ENCODE assay signal across 10 mouse cellular contexts in the genomic region with DNA sequence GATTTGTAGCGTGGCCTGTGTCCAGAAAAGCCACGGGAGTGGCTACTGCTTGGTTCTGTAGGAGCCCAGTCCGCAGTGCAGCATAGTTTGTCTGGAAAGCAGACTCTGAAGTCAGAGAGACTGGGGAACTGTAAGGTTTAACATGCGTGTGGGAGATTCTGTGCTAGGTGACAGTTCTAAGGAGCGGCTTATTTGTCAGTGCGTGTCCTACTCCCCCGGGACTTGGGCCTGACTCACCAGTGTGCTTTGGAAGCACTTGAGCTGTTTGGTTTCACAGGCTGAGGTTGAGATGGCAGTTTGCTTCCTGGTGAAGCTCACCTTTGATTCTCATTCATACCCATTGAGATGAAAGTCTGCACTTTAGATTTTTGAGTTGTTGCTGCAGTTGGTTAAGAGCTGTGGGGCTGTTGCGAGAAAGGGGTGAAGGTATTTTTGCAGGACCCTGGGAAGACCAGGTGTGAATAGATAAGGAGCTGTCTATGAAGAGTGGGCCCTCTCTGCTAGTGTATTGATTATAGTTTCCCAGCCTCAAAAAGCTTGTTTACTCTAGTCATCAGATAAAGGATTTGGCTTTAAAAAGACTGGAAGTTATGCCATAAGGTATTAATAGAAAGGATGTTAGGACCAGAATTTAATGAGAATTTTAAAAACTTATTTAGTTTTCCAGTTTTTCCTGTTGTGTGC. TPM values are rescaled to one million over a fixed set of nuclear protein-coding genes. Genes with fewer than 3 reads are reported as not detected.
DNase-seq lines count a peak whose midpoint lies in the region; ATAC-seq and TF ChIP-seq lines count a peak whose summit lies in the region.
"Had no signal": no experiment of that assay in that cellular context is flagged by ENCODE, and none has a peak within 500 bp of the region (broad histone marks: within the 10 kb centered on the region; RNA-seq: fewer than 3 reads in every experiment).

No protein-coding gene starts in this region.

- no peak for ATAC-seq in liver, postnatal 0 days
- no peak for ATAC-seq in kidney, embryonic 15.5 days (replicated peaks; ENCODE audit: low FRiP score)
- no peak for ATAC-seq in granulocyte monocyte progenitor cell, adult 5-6 weeks (replicated peaks; ENCODE audit: poor library complexity, severe bottlenecking)
- no peak for ATAC-seq in hindbrain, embryonic 12.5 days (ENCODE audit: low FRiP score)
- ATAC-seq: forebrain, embryonic 14.5 days had no signal

- peak overlapping the region; percentile 95 for H3K4me3 ChIP-seq in cortical plate, adult 2 months (ENCODE audit: insufficient read depth, low read length)
- peak overlapping the region; percentile 98 for H3K4me3 ChIP-seq in liver, postnatal 0 days (ENCODE audit: low read depth, low read length)
- H3K4me3 ChIP-seq in kidney, embryonic 15.5 days (replicated peaks): no peak overlapping the region
- H3K4me3 ChIP-seq in hindbrain, embryonic 12.5 days: no peak overlapping the region

- peak overlapping the region; percentile 98; the same call in 1 of the 2 replicates for H3K9ac ChIP-seq in liver, postnatal 0 days (replicated peaks)
- no peak overlapping the region for H3K9ac ChIP-seq in kidney, embryonic 15.5 days
- H3K9ac ChIP-seq in hindbrain, embryonic 12.5 days: no peak overlapping the region

- peak; percentile 57 to 69 for DNase-seq in left cerebral cortex, adult 18-20 months (ENCODE audit: low spot score in 2 of 2)
- DNase-seq in left cerebral cortex, postnatal 4 days: no peak
- peak; percentile 8 for DNase-seq in adipocyte (ENCODE audit: low spot score)
- DNase-seq in liver, postnatal 0 days: no peak
- DNase-seq: adrenal gland, adult 8-10 months had no signal

- H3K4me1 ChIP-seq in cortical plate, adult 2 months (ENCODE audit: control insufficient read depth, insufficient read depth, low read length): peaks cover 4% of the 10 kb centered on the region; the same call in 1 of the 2 replicates
- H3K4me1 ChIP-seq in liver, postnatal 0 days (ENCODE audit: insufficient read depth): peaks cover 28% of the 10 kb centered on the region
- peaks cover 17% of the 10 kb centered on the region for H3K4me1 ChIP-seq in kidney, embryonic 15.5 days
- peaks cover 10% of the 10 kb centered on the region for H3K4me1 ChIP-seq in hindbrain, embryonic 12.5 days

- 69% methylated on average over 8 of the region's 8 CpGs for WGBS in liver, postnatal 0 days (ENCODE audit: insufficient replicate concordance)
- 74% methylated on average over 8 of the region's 8 CpGs for WGBS in kidney, embryonic 15.5 days
- 92% methylated on average over 8 of the region's 8 CpGs for WGBS in hindbrain, embryonic 12.5 days

- no peak for TF ChIP-seq CTCF in cortical plate, adult 2 months (IDR thresholded peaks at IDR 0.05; ENCODE audit: extremely low read depth, insufficient read depth, low read length)
- no peak for TF ChIP-seq CTCF in liver, postnatal 0 days (IDR thresholded peaks at IDR 0.05; ENCODE audit: low read depth)

- no peaks in the 10 kb centered on the region for H3K9me3 ChIP-seq in liver, postnatal 0 days (ENCODE audit: low read length)
- H3K9me3 ChIP-seq in kidney, embryonic 15.5 days (replicated peaks): no peaks in the 10 kb centered on the region
- H3K9me3 ChIP-seq in hindbrain, embryonic 12.5 days (replicated peaks): no peaks in the 10 kb centered on the region

- peak overlapping the region; percentile 79 for H3K4me2 ChIP-seq in liver, postnatal 0 days (ENCODE audit: low read depth, low read length)
- no peak overlapping the region; the same call in 1 of the 2 replicates for H3K4me2 ChIP-seq in kidney, embryonic 15.5 days
- H3K4me2 ChIP-seq in hindbrain, embryonic 12.5 days (replicated peaks): no peak overlapping the region

- H3K36me3 ChIP-seq in liver, postnatal 0 days (replicated peaks; ENCODE audit: insufficient read depth, low read length): 0 out of 2 replicates have a peak, but pooled peaks cover 9% of the 10 kb centered on the region
- H3K36me3 ChIP-seq in kidney, embryonic 15.5 days: no peaks in the 10 kb centered on the region
- H3K36me3 ChIP-seq in hindbrain, embryonic 12.5 days: no peaks in the 10 kb centered on the region

- TF ChIP-seq POLR2A in cortical plate, adult 2 months (IDR thresholded peaks at IDR 0.05; ENCODE audit: extremely low read depth, insufficient read depth, low read length): peak; percentile 58

- no peak for TF ChIP-seq EP300 in liver, postnatal 0 days (IDR thresholded peaks at IDR 0.05; ENCODE audit: low read depth)

- H3K27ac ChIP-seq in cortical plate, adult 2 months (ENCODE audit: insufficient read depth, low read length): peak overlapping the region; percentile 27; the same call in 1 of the 2 replicates
- peak overlapping the region; percentile 55 for H3K27ac ChIP-seq in liver, postnatal 0 days (ENCODE audit: low read depth)
- no peak overlapping the region for H3K27ac ChIP-seq in kidney, embryonic 15.5 days
- no peak overlapping the region for H3K27ac ChIP-seq in hindbrain, embryonic 12.5 days

- H3K27me3 ChIP-seq in liver, postnatal 0 days (ENCODE audit: insufficient read depth, low read length): no peaks in the 10 kb centered on the region
- H3K27me3 ChIP-seq in kidney, embryonic 15.5 days: no peaks in the 10 kb centered on the region
- no peaks in the 10 kb centered on the region for H3K27me3 ChIP-seq in hindbrain, embryonic 12.5 days

- intact Hi-C loops in left cerebral cortex, postnatal 4 days (cut with DNase I): no loop called here

RNA-seq across cellular contexts. Expression of a gene that starts 24.5 kb away (rescaled TPM):
- total RNA-seq in left cerebral cortex, adult 18-20 months (2021): 10 to 100 TPM; 88.1 to 95.7 TPM
- total RNA-seq in left cerebral cortex, postnatal 4 days (2021): 10 to 100 TPM; 27.9 to 28.4 TPM
- polyA plus RNA-seq in cortical plate, adult 2 months (2012; rRNA removed): 61.0 and 63.0 TPM in 2 replicates
- polyA plus RNA-seq in liver, postnatal 0 days (2015; fragmentation: Nextera tagmentation; extraction: Ambion mirVana): 19.3 and 22.1 TPM in 2 replicates
- 20.6 and 23.7 TPM in 2 replicates for polyA plus RNA-seq in kidney, embryonic 15.5 days (2015; fragmentation: Nextera tagmentation; extraction: Ambion mirVana)
- total RNA-seq in granulocyte monocyte progenitor cell, adult 5-6 weeks (2014; fragmentation: Nextera tagmentation): 10.7 and 13.2 TPM in 2 replicates
- 27.4 and 32.9 TPM in 2 replicates for total RNA-seq in granulocyte monocyte progenitor cell, adult 5-6 weeks (2017)
- polyA plus RNA-seq in hindbrain, embryonic 12.5 days (2016; fragmentation: Nextera tagmentation; extraction: Ambion mirVana): 24.1 and 26.1 TPM in 2 replicates

RNA-seq across cellular contexts. Expression of a gene that starts 56.5 kb away (rescaled TPM):
- total RNA-seq in left cerebral cortex, adult 18-20 months (2021): under 1 TPM in 1 of 2 experiments, not detected in 1; 0.84 TPM
- 1 to 10 TPM; 4.0 to 4.2 TPM for total RNA-seq in left cerebral cortex, postnatal 4 days (2021)
- 0.21 and 0.30 TPM in 2 replicates for polyA plus RNA-seq in cortical plate, adult 2 months (2012; rRNA removed)
- polyA plus RNA-seq in liver, postnatal 0 days (2015; fragmentation: Nextera tagmentation; extraction: Ambion mirVana): 16.9 and 17.9 TPM in 2 replicates
- 47.8 and 53.9 TPM in 2 replicates for polyA plus RNA-seq in kidney, embryonic 15.5 days (2015; fragmentation: Nextera tagmentation; extraction: Ambion mirVana)
- 22.0 and 42.3 TPM in 2 replicates for total RNA-seq in granulocyte monocyte progenitor cell, adult 5-6 weeks (2014; fragmentation: Nextera tagmentation)
- 71.8 and 72.0 TPM in 2 replicates for total RNA-seq in granulocyte monocyte progenitor cell, adult 5-6 weeks (2017)
- polyA plus RNA-seq in hindbrain, embryonic 12.5 days (2016; fragmentation: Nextera tagmentation; extraction: Ambion mirVana): 35.0 and 40.0 TPM in 2 replicates

Comparison
In these comparisons a context has a peak if more than half of its experiments do, and no peak if none do; other contexts are left out.
1. DNase-seq: peak in left cerebral cortex, adult 18-20 months (2 of 2) and adipocyte (single experiment); none in left cerebral cortex, postnatal 4 days (single experiment) and liver, postnatal 0 days (single experiment).
2. H3K27ac ChIP-seq: peak in cortical plate, adult 2 months (single experiment) and liver, postnatal 0 days (single experiment); none in kidney, embryonic 15.5 days (single experiment) and hindbrain, embryonic 12.5 days (single experiment).
3. H3K4me3 ChIP-seq: peak in cortical plate, adult 2 months (single experiment) and liver, postnatal 0 days (single experiment); none in kidney, embryonic 15.5 days (single experiment) and hindbrain, embryonic 12.5 days (single experiment).
4. RNA of a gene that starts 56.5 kb away (polyA plus RNA-seq): 47.8 to 53.9 TPM in kidney, embryonic 15.5 days, 35.0 to 40.0 TPM in hindbrain, embryonic 12.5 days and 16.9 to 17.9 TPM in liver, postnatal 0 days; 0.21 to 0.30 TPM in cortical plate, adult 2 months; every median in the first group is over 10 times any median in the second.